Mouse (Mus musculus): ENCODE measurements around the gene Dmrtc1b. TPM values are rescaled to one million over a fixed set of nuclear protein-coding genes. Genes with fewer than 3 reads are reported as not detected.
"Not testable (repeated sequence)": the region's sequence is repeated elsewhere in the genome, so short reads cannot be mapped to it uniquely, and the experiment has no call there.

Dmrtc1b gene
- polyA plus RNA-seq (2015; fragmentation: Nextera tagmentation; extraction: Ambion mirVana): not detected in 2 replicates

DNA sequence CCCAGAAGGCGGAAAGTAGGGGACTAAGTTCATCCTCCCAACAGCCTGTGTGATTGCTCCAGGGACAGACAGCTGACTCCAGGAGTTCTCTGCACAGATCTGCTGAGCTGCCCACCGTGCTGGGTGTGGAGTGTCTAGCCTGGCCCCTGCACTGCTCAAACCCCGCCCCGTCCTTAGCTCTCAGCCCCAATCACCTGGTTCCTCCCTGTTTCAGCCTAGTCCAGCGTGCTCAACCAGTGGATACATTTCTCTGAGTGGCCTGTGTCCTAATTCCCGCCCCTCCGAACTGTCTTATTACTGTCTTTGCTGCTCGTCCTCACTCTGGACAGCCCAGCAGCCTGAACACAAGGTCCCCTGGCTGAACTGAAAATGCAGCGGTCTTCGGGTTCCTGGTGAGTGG is at the start of gene Dmrtc1b, which contains the start of gene Gm9112:
Dmrtc1b (plus strand) TSS at position 331 of the 400 bp plus-strand sequence.
Gm9112 (minus strand) TSS at position 101 of the 400 bp plus-strand sequence.
- H3K4me3 ChIP-seq (replicated peaks); H3K27me3 ChIP-seq (replicated peaks); H3K27ac ChIP-seq (replicated peaks); H3K36me3 ChIP-seq; H3K9me3 ChIP-seq (replicated peaks); H3K9ac ChIP-seq (replicated peaks); H3K4me1 ChIP-seq; H3K4me2 ChIP-seq; ATAC-seq (ENCODE audit: low FRiP score): not testable (repeated sequence)
- 87% methylated on average over 9 of the region's 10 CpGs for WGBS

DNA sequence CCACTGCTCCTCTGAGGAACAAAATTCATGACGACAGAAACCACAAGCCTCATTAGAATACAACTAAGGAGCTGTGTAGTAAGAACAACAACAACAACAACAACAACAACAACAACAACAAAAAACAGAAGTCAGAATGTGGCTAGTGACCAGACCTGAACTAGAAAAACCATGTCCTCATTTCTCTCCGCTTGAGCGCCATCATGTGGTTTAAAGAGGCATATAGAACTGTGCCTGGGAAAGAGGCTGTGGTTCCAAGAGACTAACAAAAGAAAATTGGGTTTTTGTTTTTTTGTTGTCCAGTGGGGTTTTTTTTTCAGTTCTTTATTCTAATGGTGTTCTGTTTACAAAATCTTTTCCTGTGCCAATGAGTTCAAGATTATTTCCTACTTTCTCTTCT is 47.0 kb upstream of the Dmrtc1b start:
- Histone ChIP-seq H3K9me3 (replicated peaks) (no peaks in the 10 kb centered on the region), H3K4me3 (replicated peaks) (no peak overlapping the region), H3K27ac (replicated peaks) (no peak overlapping the region), H3K4me2 (no peak overlapping the region), H3K27me3 (replicated peaks) (no peaks in the 10 kb centered on the region), H3K36me3 (no peaks in the 10 kb centered on the region), H3K9ac (replicated peaks) (no peak overlapping the region), H3K4me1 (no peaks in the 10 kb centered on the region)
- no peak for ATAC-seq (ENCODE audit: low FRiP score)
- WGBS: 19% methylated on average over 3 of the region's 3 CpGs

DNA sequence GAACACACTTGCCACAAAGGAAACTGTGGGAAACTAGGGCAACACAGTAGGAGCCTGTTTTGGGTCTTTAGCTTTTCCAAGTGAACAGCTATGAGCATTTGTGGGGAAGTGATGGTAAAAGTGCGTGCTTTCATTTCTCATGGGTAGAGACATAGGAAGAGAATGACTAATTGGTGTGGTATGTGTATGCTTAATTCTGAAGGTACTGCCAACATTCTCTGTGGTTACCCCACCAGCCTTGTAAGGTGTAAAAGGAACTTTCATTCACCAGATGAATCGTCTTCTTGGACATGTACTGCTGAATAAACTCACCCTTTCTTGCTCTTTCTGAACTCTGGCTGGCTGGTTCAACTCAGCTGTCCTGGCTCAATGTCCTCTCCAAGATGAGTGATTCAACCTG is 41.0 kb upstream of the Dmrtc1b start:
- Histone ChIP-seq H3K9ac (replicated peaks) (no peak overlapping the region), H3K4me2 (no peak overlapping the region), H3K36me3 (no peaks in the 10 kb centered on the region), H3K4me3 (replicated peaks) (no peak overlapping the region), H3K27ac (replicated peaks) (no peak overlapping the region), H3K27me3 (replicated peaks) (no peaks in the 10 kb centered on the region), H3K9me3 (replicated peaks) (no peaks in the 10 kb centered on the region), H3K4me1 (no peaks in the 10 kb centered on the region)
- no peak for ATAC-seq (ENCODE audit: low FRiP score)
- WGBS: 84% methylated on average over 2 of the region's 2 CpGs

GRCm38 (mm10) chrX:102684706-102685105 is 23.0 kb upstream of the Dmrtc1b start:
- not testable (repeated sequence) for ATAC-seq (ENCODE audit: low FRiP score); H3K27ac ChIP-seq (replicated peaks); H3K36me3 ChIP-seq; H3K4me3 ChIP-seq (replicated peaks); H3K9ac ChIP-seq (replicated peaks); H3K4me2 ChIP-seq; H3K27me3 ChIP-seq (replicated peaks); H3K9me3 ChIP-seq (replicated peaks); H3K4me1 ChIP-seq
- WGBS: 63% methylated on average over 3 of the region's 3 CpGs

GRCm38 (mm10) chrX:102686872-102687271 is 20.8 kb upstream of the Dmrtc1b start, which contains the start of gene Gm3880:
Gene Gm3880, minus strand, starts transcription at chrX:102686972.
- H3K36me3 ChIP-seq; H3K27ac ChIP-seq (replicated peaks); H3K27me3 ChIP-seq (replicated peaks); H3K4me1 ChIP-seq; H3K4me3 ChIP-seq (replicated peaks); H3K9ac ChIP-seq (replicated peaks); ATAC-seq (ENCODE audit: low FRiP score); H3K9me3 ChIP-seq (replicated peaks); H3K4me2 ChIP-seq: not testable (repeated sequence)
- 92% methylated on average over 5 of the region's 5 CpGs for WGBS

GRCm38 (mm10) chrX:102689252-102689651 is 18.4 kb upstream of the Dmrtc1b start:
- 16% methylated on average over 4 of the region's 4 CpGs for WGBS
- not testable (repeated sequence) for H3K27me3 ChIP-seq (replicated peaks); H3K4me2 ChIP-seq; H3K27ac ChIP-seq (replicated peaks); H3K9me3 ChIP-seq (replicated peaks); H3K9ac ChIP-seq (replicated peaks); H3K36me3 ChIP-seq; ATAC-seq (ENCODE audit: low FRiP score); H3K4me1 ChIP-seq; H3K4me3 ChIP-seq (replicated peaks)

- not testable (repeated sequence) for ATAC-seq (ENCODE audit: low FRiP score); H3K4me2 ChIP-seq; H3K27me3 ChIP-seq (replicated peaks); H3K9ac ChIP-seq (replicated peaks); H3K4me3 ChIP-seq (replicated peaks); H3K4me1 ChIP-seq; H3K36me3 ChIP-seq; H3K9me3 ChIP-seq (replicated peaks); H3K27ac ChIP-seq (replicated peaks)
- 75% methylated on average over 3 of the region's 3 CpGs for WGBS
Measured at GRCm38 (mm10) chrX:102700636-102701035, 7.0 kb upstream of the Dmrtc1b start.

DNA sequence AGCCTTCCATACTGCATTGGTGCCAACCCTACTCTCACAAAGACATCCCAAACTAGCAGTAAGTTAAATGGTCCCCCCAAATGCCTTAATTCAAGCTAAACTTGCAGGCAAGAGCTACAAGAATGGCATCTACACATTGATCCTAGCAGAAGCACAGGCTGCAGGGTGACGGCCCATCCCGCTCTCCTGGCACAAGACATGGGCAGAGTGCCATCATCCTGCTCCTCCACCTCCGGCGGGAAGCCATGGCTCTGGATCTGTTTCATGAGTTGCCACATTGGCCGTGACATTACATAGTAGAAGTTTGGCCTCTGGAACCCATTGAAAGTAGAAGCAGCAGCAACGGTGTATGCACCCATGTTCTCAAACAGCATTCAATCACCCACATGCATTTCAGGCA is 16.6 kb downstream of the Dmrtc1b start:
- H3K4me2 ChIP-seq; H3K9me3 ChIP-seq (replicated peaks); H3K27ac ChIP-seq (replicated peaks); H3K4me3 ChIP-seq (replicated peaks); ATAC-seq (ENCODE audit: low FRiP score); H3K9ac ChIP-seq (replicated peaks); H3K36me3 ChIP-seq; H3K4me1 ChIP-seq; H3K27me3 ChIP-seq (replicated peaks): not testable (repeated sequence)
- 94% methylated on average over 6 of the region's 6 CpGs for WGBS

Other genes starting within 250 kb of the Dmrtc1b start
- gene Hdac8, start 202.5 kb upstream of the Dmrtc1b start, polyA plus RNA-seq (2015; fragmentation: Nextera tagmentation; extraction: Ambion mirVana): 8.7 and 9.7 TPM in 2 replicates
- 9.1 and 9.7 TPM in 2 replicates for gene Phka1, start 63.6 kb upstream of the Dmrtc1b start, polyA plus RNA-seq (2015; fragmentation: Nextera tagmentation; extraction: Ambion mirVana)
- not detected in 2 replicates for gene Gm3880, start 20.9 kb upstream of the Dmrtc1b start, polyA plus RNA-seq (2015; fragmentation: Nextera tagmentation; extraction: Ambion mirVana)
- gene Gm9112, start 230 bp upstream of the Dmrtc1b start, polyA plus RNA-seq (2015; fragmentation: Nextera tagmentation; extraction: Ambion mirVana): not detected in 2 replicates
- gene Dmrtc1c1, start 95.1 kb downstream of the Dmrtc1b start, polyA plus RNA-seq (2015; fragmentation: Nextera tagmentation; extraction: Ambion mirVana): not detected in 2 replicates
- not detected in 2 replicates for gene Dmrtc1c2, start 146.8 kb downstream of the Dmrtc1b start, polyA plus RNA-seq (2015; fragmentation: Nextera tagmentation; extraction: Ambion mirVana)
- not detected in 2 replicates for gene 1700031F05Rik, start 160.1 kb downstream of the Dmrtc1b start, polyA plus RNA-seq (2015; fragmentation: Nextera tagmentation; extraction: Ambion mirVana)
- 1.0 and 1.5 TPM in 2 replicates for gene Dmrtc1a, start 200.8 kb downstream of the Dmrtc1b start, polyA plus RNA-seq (2015; fragmentation: Nextera tagmentation; extraction: Ambion mirVana)
- not detected in 2 replicates for gene 1700011M02Rik, start 201.0 kb downstream of the Dmrtc1b start, polyA plus RNA-seq (2015; fragmentation: Nextera tagmentation; extraction: Ambion mirVana)
- gene 1700018G05Rik, start 220.5 kb downstream of the Dmrtc1b start, polyA plus RNA-seq (2015; fragmentation: Nextera tagmentation; extraction: Ambion mirVana): 0.64 TPM in 1 of 2 replicates, not detected in the other

Data from neural tube, embryonic 15.5 days (tissue).